Mouse (Mus musculus) lung, postnatal 0 days (tissue): ENCODE measurements around the gene Adcy5. TPM values are rescaled to one million over a fixed set of nuclear protein-coding genes. Genes with fewer than 3 reads are reported as not detected.

Experiments
- ATAC-seq: fragments of 200-750 bp; cut with Nextera tagmentation; 2 replicates; pipeline ENCODE4 v1.8.0; 2017; ENCODE audit warnings: moderate library complexity
- DNase-seq: peaks from one replicate; pipeline ENCODE4 v3.0.0-alpha.2; 2016; ENCODE audit warnings: low spot score
- H3K27ac ChIP-seq: fragments of 300-500 bp; sonication (generic); 2 replicates; pipeline ENCODE4 v1.5.1; 2014; ENCODE audit warnings: antibody characterized with exemption, mild to moderate bottlenecking, low read length, mixed read lengths
- H3K27me3 ChIP-seq: fragments of 300-500 bp; sonication (generic); replicated peaks from 2 replicates; pipeline ENCODE4 v1.6.1; 2014; ENCODE audit warnings: low read length, mixed read lengths; ENCODE audit not compliant: insufficient read depth
- H3K36me3 ChIP-seq: fragments of 300-500 bp; sonication (generic); 2 replicates; pipeline ENCODE4 v1.6.1; 2014; ENCODE audit warnings: low read length, mixed read lengths; ENCODE audit not compliant: insufficient read depth
- H3K4me1 ChIP-seq: fragments of 300-500 bp; sonication (generic); 2 replicates; pipeline ENCODE4 v1.6.1; 2014; ENCODE audit warnings: antibody characterized with exemption, low read depth, low read length, mixed read lengths; ENCODE audit not compliant: insufficient read depth
- H3K4me2 ChIP-seq: fragments of 300-500 bp; sonication (generic); replicated peaks from 2 replicates; pipeline ENCODE4 v1.6.1; 2014; ENCODE audit warnings: low read depth, mild to moderate bottlenecking, low read length, moderate library complexity, mixed read lengths
- H3K4me3 ChIP-seq: fragments of 300-500 bp; sonication (generic); 2 replicates; pipeline ENCODE4 v1.5.1; 2014; ENCODE audit warnings: low read depth, low read length
- H3K9ac ChIP-seq: fragments of 300-500 bp; sonication (generic); replicated peaks from 2 replicates; pipeline ENCODE4 v1.6.1; 2014; ENCODE audit warnings: low read depth, mild to moderate bottlenecking
- H3K9me3 ChIP-seq: fragments of 300-500 bp; sonication (generic); 2 replicates; pipeline ENCODE4 v1.6.1; 2016; ENCODE audit warnings: low read length, mixed read lengths
- CTCF ChIP-seq: IDR thresholded peaks from 2 replicates; pipeline ENCODE4 v1.5.1; 2016; ENCODE audit warnings: antibody characterized with exemption, mild to moderate bottlenecking
- EP300 ChIP-seq: IDR thresholded peaks from 2 replicates; pipeline ENCODE4 v1.6.1; 2016; ENCODE audit warnings: antibody characterized with exemption, mild to moderate bottlenecking, control low read depth
- WGBS: fragments of 180-500 bp; shearing (Covaris S2); extraction: QIAGEN DNeasy Blood & Tissue Kit; methylation state at CpG from one replicate; pipeline ENCODE4 v1.1.7; 2014; 5-methylcytosine and 5-hydroxymethylcytosine counted together
- polyA plus RNA-seq: library from polyadenylated mRNA; unstranded; fragments of >200 nt; fragmentation: Nextera tagmentation; extraction: Ambion mirVana; gene quantifications from 2 replicates; pipeline ENCODE4 v1.2.1, GENCODE M21; 2015

Adcy5 gene
- polyA plus RNA-seq, 1 experiment from 2014 or later = 0.48 TPM

GRCm38 (mm10) chr16:35164361-35165224 lies 9.9 kb downstream of the Adcy5 start:
- 44% methylated on average over 19 of the region's 19 CpGs for WGBS
- ATAC-seq (no peak; the same call in 1 of the 2 replicates), DNase-seq (no peak)
- H3K27me3 ChIP-seq = no peaks in the 10 kb centered on the region
- H3K27ac ChIP-seq = no peak overlapping the region
- no peak overlapping the region for H3K4me2 ChIP-seq
- no peaks in the 10 kb centered on the region for H3K4me1 ChIP-seq
- TF ChIP-seq EP300 (no peak), CTCF (no peak)
- H3K36me3 ChIP-seq = no peaks in the 10 kb centered on the region
- H3K9ac ChIP-seq = no peak overlapping the region
- no peaks in the 10 kb centered on the region for H3K9me3 ChIP-seq
- no peak overlapping the region for H3K4me3 ChIP-seq

DNA sequence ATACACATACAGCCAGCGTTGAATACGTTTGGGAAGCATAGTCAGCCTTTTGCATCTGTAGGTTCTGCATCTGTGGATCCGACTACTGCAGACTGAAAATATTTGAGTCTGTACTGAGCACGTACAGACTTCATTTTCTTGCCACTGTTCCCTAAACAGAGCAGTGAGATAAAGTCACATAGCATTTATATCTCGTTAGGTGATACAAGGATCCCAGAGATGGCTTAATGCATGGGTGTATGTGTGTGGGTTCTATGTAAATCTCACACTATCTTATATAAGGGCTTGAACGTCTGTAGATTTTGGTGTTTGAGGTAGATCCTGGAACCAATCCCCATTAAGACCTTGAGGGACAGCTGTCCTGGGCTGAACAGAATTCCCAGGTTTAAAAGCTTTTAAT lies 10.7 kb downstream of the Adcy5 start:
- no peaks in the 10 kb centered on the region for H3K27me3 ChIP-seq
- H3K4me2 ChIP-seq = no peak overlapping the region
- H3K9me3 ChIP-seq = no peaks in the 10 kb centered on the region
- H3K36me3 ChIP-seq = no peaks in the 10 kb centered on the region
- whole genome bisulfite sequencing = 76% methylated on average over 6 of the region's 6 CpGs
- no peak for ATAC-seq
- no peaks in the 10 kb centered on the region for H3K4me1 ChIP-seq
- H3K9ac ChIP-seq = no peak overlapping the region
- TF ChIP-seq EP300 (no peak), CTCF (no peak)
- H3K4me3 ChIP-seq = no peak overlapping the region
- DNase-seq = no peak
- H3K27ac ChIP-seq = no peak overlapping the region

- no peak overlapping the region for H3K9ac ChIP-seq
- no peaks in the 10 kb centered on the region for H3K36me3 ChIP-seq
- no peaks in the 10 kb centered on the region for H3K4me1 ChIP-seq
- ATAC-seq (no peak), DNase-seq (no peak)
- no peak overlapping the region for H3K4me2 ChIP-seq
- TF ChIP-seq CTCF (no peak), EP300 (no peak)
- 58% methylated on average over 3 of the region's 3 CpGs for WGBS
- no peaks in the 10 kb centered on the region for H3K9me3 ChIP-seq
- no peaks in the 10 kb centered on the region for H3K27me3 ChIP-seq
- H3K4me3 ChIP-seq = no peak overlapping the region
- no peak overlapping the region for H3K27ac ChIP-seq
Measured at GRCm38 (mm10) chr16:35165788-35166187, 11.1 kb downstream of the Adcy5 start.

GRCm38 (mm10) chr16:35169431-35169830 lies 14.8 kb downstream of the Adcy5 start:
- Histone ChIP-seq H3K27me3 (no peaks in the 10 kb centered on the region), H3K9ac (no peak overlapping the region), H3K4me3 (no peak overlapping the region), H3K4me1 (no peaks in the 10 kb centered on the region), H3K4me2 (no peak overlapping the region), H3K27ac (no peak overlapping the region), H3K36me3 (no peaks in the 10 kb centered on the region), H3K9me3 (no peaks in the 10 kb centered on the region)
- ATAC-seq (no peak), DNase-seq (no peak)
- 60% methylated on average over 7 of the region's 7 CpGs for WGBS
- no peak for TF ChIP-seq EP300
- no peak for TF ChIP-seq CTCF

GRCm38 (mm10) chr16:35172195-35172594 lies 17.5 kb downstream of the Adcy5 start:
- no peak for ATAC-seq
- H3K4me3 ChIP-seq = no peak overlapping the region
- WGBS = 87% methylated on average over 5 of the region's 5 CpGs

GRCm38 (mm10) chr16:35178516-35178915 lies 23.8 kb downstream of the Adcy5 start:
- H3K27ac ChIP-seq = no peak overlapping the region

More at GRCm38 (mm10) chr16:35172195-35172594, 17.5 kb downstream of the Adcy5 start:
- Histone ChIP-seq H3K36me3 (no peaks in the 10 kb centered on the region), H3K9me3 (no peaks in the 10 kb centered on the region), H3K4me2 (no peak overlapping the region), H3K27me3 (no peaks in the 10 kb centered on the region), H3K4me1 (no peaks in the 10 kb centered on the region), H3K27ac (no peak overlapping the region), H3K9ac (no peak overlapping the region)
- DNase-seq = no peak
- TF ChIP-seq CTCF (no peak), EP300 (no peak)

More at GRCm38 (mm10) chr16:35178516-35178915, 23.8 kb downstream of the Adcy5 start:
- Histone ChIP-seq H3K4me2 (no peak overlapping the region), H3K36me3 (no peaks in the 10 kb centered on the region), H3K9me3 (no peaks in the 10 kb centered on the region), H3K9ac (no peak overlapping the region), H3K4me3 (no peak overlapping the region), H3K27me3 (no peaks in the 10 kb centered on the region), H3K4me1 (no peaks in the 10 kb centered on the region)
- no peak for ATAC-seq
- TF ChIP-seq CTCF (no peak), EP300 (no peak)
- WGBS = 84% methylated on average over 3 of the region's 3 CpGs
- no peak for DNase-seq
